Mouse (Mus musculus) midbrain, embryonic 11.5 days (tissue): ENCODE measurements around the gene Prlh. TPM values are rescaled to one million over a fixed set of nuclear protein-coding genes. Genes with fewer than 3 reads are reported as not detected.

Experiments
- ATAC-seq: fragments of 200-750 bp; cut with Nextera tagmentation; 2 replicates; pipeline ENCODE4 v1.8.0; 2017; ENCODE audit warnings: moderate TSS enrichment, moderate library complexity; ENCODE audit not compliant: low FRiP score
- DNase-seq: peaks from one replicate; pipeline ENCODE4 v3.0.0; 2015; ENCODE audit warnings: low spot score; ENCODE audit errors: missing footprints
- H3K27ac ChIP-seq: fragments of 300-500 bp; sonication (generic); 2 replicates; pipeline ENCODE4 v1.5.1; 2014; ENCODE audit warnings: low read depth, low read length
- H3K27me3 ChIP-seq: fragments of 300-500 bp; sonication (generic); 2 replicates; pipeline ENCODE4 v1.6.1; 2014; ENCODE audit warnings: mild to moderate bottlenecking, low read length, moderate library complexity, mixed read lengths; ENCODE audit not compliant: control insufficient read depth, insufficient read depth
- H3K36me3 ChIP-seq: fragments of 300-500 bp; sonication (generic); 2 replicates; pipeline ENCODE4 v1.6.1; 2014; ENCODE audit warnings: mild to moderate bottlenecking, low read length, moderate library complexity, mixed read lengths; ENCODE audit not compliant: control insufficient read depth, insufficient read depth
- H3K4me1 ChIP-seq: fragments of 300-500 bp; sonication (generic); 2 replicates; pipeline ENCODE4 v1.6.1; 2014; ENCODE audit warnings: low read length; ENCODE audit not compliant: control insufficient read depth, insufficient read depth
- H3K4me2 ChIP-seq: fragments of 300-500 bp; sonication (generic); 2 replicates; pipeline ENCODE4 v1.6.1; 2014; ENCODE audit warnings: mild to moderate bottlenecking, moderate library complexity
- H3K4me3 ChIP-seq: fragments of 300-500 bp; sonication (generic); 2 replicates; pipeline ENCODE4 v1.5.1; 2014; ENCODE audit warnings: low read depth, low read length
- H3K9ac ChIP-seq: fragments of 300-500 bp; sonication (generic); 2 replicates; pipeline ENCODE4 v1.6.1; 2014; ENCODE audit warnings: low read length
- H3K9me3 ChIP-seq: fragments of 300-500 bp; sonication (generic); 2 replicates; pipeline ENCODE4 v1.6.1; 2016; ENCODE audit warnings: low read length; ENCODE audit not compliant: control insufficient read depth
- WGBS: fragments of 180-500 bp; shearing (Covaris S2); extraction: QIAGEN DNeasy Blood & Tissue Kit; methylation state at CpG from one replicate; pipeline ENCODE4 v1.1.7; 2014; 5-methylcytosine and 5-hydroxymethylcytosine counted together
- polyA plus RNA-seq: library from polyadenylated mRNA; unstranded; fragments of >200 nt; fragmentation: Nextera tagmentation; extraction: Ambion mirVana; gene quantifications from 2 replicates; pipeline ENCODE4 v1.2.1, GENCODE M21; 2014

Prlh gene
- polyA plus RNA-seq, 1 experiment from 2014 or later = not detected

DNA sequence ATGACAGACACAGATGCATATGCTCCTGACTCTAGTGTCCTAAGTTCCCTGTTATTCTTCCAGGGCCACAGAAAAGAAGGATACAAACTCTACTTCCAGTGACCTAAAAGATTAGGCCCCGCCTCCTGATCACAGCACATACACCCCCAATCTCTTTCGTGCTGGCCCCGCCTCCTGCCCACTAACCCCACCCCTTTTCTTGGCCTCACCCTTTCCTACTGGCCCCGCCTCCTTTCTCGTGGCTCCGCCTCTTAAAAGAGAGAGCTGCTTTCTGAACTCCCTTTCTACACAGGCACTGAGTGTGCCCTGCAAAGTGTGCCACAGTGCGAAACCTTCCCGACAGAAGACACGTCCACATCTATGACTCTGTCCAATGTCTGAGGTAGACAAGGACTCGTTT is 7.7 kb upstream of the Prlh start:
- DNase-seq = no peak
- WGBS = 60% methylated on average over 10 of the region's 10 CpGs
- no peaks in the 10 kb centered on the region for H3K4me1 ChIP-seq
- no peaks in the 10 kb centered on the region for H3K27me3 ChIP-seq
- H3K27ac ChIP-seq = no peak overlapping the region
- no peak overlapping the region for H3K4me2 ChIP-seq
- ATAC-seq = no peak
- H3K36me3 ChIP-seq = no peaks in the 10 kb centered on the region
- H3K4me3 ChIP-seq = no peak overlapping the region
- H3K9ac ChIP-seq = no peak overlapping the region
- H3K9me3 ChIP-seq = no peaks in the 10 kb centered on the region

DNA sequence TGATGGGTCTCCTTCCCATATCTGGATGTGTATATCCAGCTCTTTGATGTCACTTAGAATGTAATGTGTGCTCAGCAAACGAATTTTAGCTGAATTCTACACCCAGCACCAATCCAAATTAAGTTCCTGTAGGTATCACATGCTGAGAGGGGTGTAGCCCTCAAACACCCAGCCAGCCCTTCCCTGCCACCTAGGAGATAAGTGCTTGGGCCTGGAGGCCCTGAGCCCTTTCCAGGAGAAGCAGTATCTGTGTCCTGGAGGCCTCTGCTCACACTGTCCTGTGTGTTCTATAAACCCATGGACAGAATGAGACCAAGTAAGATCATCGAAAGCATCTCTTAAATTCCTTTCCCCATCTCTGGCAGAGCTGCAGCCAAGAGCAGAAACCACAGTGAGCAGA is 5.7 kb upstream of the Prlh start:
- no peak for DNase-seq
- H3K9me3 ChIP-seq = no peaks in the 10 kb centered on the region
- no peak overlapping the region for H3K27ac ChIP-seq
- no peaks in the 10 kb centered on the region for H3K27me3 ChIP-seq
- H3K4me2 ChIP-seq = no peak overlapping the region
- H3K9ac ChIP-seq = no peak overlapping the region
- H3K4me1 ChIP-seq = no peaks in the 10 kb centered on the region
- no peaks in the 10 kb centered on the region for H3K36me3 ChIP-seq
- ATAC-seq = no peak
- WGBS = 80% methylated on average over 2 of the region's 2 CpGs
- no peak overlapping the region for H3K4me3 ChIP-seq

GRCm38 (mm10) chr1:90949309-90949708 is 3.6 kb upstream of the Prlh start:
- WGBS = 81% methylated on average over 9 of the region's 9 CpGs
- Histone ChIP-seq H3K27me3 (no peaks in the 10 kb centered on the region), H3K9me3 (no peaks in the 10 kb centered on the region), H3K4me1 (no peaks in the 10 kb centered on the region), H3K27ac (no peak overlapping the region), H3K36me3 (no peaks in the 10 kb centered on the region), H3K4me3 (no peak overlapping the region), H3K4me2 (no peak overlapping the region), H3K9ac (no peak overlapping the region)
- ATAC-seq (no peak), DNase-seq (no peak)

DNA sequence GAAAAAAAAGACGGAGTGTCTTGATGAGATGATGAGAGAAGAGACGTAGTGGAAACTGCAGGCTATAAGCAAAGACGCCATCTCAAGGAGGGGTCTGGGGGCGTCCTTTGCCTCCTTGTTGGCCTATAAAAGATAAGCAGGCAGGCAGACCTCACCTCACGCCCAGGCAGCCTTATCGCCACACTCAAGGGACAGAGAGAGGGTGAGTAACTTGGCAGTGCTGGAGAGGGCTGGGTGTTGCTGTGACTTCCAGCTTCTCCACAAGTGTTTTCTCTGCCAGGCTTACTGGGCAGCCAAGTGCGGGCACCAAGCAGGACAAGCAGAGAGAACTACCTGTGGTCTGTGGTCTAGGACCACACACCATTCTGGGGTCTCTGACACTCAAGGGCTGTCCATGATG is 1.2 kb upstream of the Prlh start:
- H3K36me3 ChIP-seq = no peaks in the 10 kb centered on the region
- H3K9ac ChIP-seq = no peak overlapping the region
- no peaks in the 10 kb centered on the region for H3K9me3 ChIP-seq
- H3K4me3 ChIP-seq = no peak overlapping the region
- 80% methylated on average over 7 of the region's 7 CpGs for WGBS
- no peaks in the 10 kb centered on the region for H3K27me3 ChIP-seq
- no peak overlapping the region for H3K4me2 ChIP-seq
- DNase-seq = no peak
- H3K4me1 ChIP-seq = no peaks in the 10 kb centered on the region
- H3K27ac ChIP-seq = no peak overlapping the region
- ATAC-seq = no peak

DNA sequence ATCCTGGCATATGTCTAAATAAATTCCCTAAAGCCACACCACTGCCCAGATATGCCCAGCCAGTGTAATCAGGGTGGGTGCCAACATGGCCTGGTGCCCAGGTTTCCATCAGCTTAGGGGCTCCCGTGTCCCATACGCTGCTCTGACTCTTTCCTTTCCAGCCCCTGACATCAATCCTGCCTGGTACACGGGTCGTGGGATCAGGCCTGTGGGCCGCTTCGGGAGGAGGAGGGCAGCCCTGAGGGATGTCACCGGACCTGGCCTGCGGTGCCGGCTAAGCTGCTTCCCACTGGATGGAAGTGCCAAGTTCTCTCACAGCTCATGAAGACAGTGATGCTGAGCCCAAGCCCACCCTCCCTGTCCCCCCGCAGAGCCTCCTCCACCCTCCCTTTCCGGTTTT is 780 bp downstream of the Prlh start:
- ATAC-seq = no peak
- 83% methylated on average over 11 of the region's 11 CpGs for WGBS
- Histone ChIP-seq H3K9ac (no peak overlapping the region), H3K27ac (no peak overlapping the region), H3K27me3 (no peaks in the 10 kb centered on the region), H3K4me1 (no peaks in the 10 kb centered on the region), H3K36me3 (no peaks in the 10 kb centered on the region), H3K4me2 (no peak overlapping the region), H3K9me3 (no peaks in the 10 kb centered on the region), H3K4me3 (no peak overlapping the region)
- DNase-seq = no peak

DNA sequence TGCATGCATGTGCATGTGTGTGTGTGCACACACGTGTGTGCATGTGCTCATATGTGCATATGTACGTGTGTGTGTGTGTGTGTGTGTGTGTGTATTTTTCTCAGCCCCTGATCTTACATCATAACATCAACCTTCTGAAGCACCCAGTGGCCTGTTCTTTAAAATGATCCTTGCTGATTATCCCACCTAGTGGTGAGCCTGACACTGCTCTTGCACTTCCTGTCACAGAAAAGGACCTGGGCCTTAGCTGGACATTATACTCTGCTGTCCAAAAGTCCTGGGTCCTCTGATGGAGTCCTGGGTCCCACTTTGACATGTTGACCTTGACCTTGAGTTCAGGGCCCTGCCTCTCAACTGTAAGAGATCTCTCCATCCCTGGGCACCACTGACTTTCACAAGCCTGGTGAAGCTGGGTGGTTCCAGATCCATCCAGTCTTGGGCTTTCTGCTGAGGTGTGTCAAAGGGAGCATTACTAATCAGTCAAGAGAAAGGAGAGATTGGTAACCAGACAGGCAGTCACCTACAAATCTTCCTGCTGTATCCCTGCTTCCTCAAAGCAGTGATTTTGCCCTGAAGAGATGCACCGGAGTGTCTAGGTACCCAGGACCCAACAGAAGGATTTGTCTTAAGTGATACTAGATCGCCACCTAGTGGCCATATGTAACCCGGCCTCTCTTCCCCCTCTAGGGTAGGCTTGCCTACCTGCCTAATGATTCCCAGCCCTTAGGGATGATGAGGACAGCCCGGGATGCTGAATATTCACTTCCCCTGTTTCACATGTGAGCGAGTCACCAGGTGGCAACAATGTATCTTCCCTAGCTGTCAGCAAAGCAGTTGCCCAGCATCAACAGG is 3.6 kb downstream of the Prlh start:
- Histone ChIP-seq H3K4me1 (no peaks in the 10 kb centered on the region), H3K9ac (no peak overlapping the region), H3K4me3 (no peak overlapping the region), H3K36me3 (no peaks in the 10 kb centered on the region), H3K9me3 (no peaks in the 10 kb centered on the region), H3K4me2 (no peak overlapping the region), H3K27ac (no peak overlapping the region), H3K27me3 (no peaks in the 10 kb centered on the region)
- DNase-seq (peak; percentile 95), ATAC-seq (peak; percentile 55; the same call in 1 of the 2 replicates)
- 37% methylated on average over 7 of the region's 7 CpGs for WGBS

GRCm38 (mm10) chr1:90962526-90962925 is 9.6 kb downstream of the Prlh start:
- Histone ChIP-seq H3K27ac (no peak overlapping the region), H3K27me3 (no peaks in the 10 kb centered on the region), H3K4me1 (no peaks in the 10 kb centered on the region), H3K9me3 (no peaks in the 10 kb centered on the region), H3K36me3 (no peaks in the 10 kb centered on the region), H3K4me2 (no peak overlapping the region), H3K9ac (no peak overlapping the region), H3K4me3 (no peak overlapping the region)
- 46% methylated on average over 4 of the region's 4 CpGs for WGBS
- DNase-seq = no peak
- no peak for ATAC-seq

DNA sequence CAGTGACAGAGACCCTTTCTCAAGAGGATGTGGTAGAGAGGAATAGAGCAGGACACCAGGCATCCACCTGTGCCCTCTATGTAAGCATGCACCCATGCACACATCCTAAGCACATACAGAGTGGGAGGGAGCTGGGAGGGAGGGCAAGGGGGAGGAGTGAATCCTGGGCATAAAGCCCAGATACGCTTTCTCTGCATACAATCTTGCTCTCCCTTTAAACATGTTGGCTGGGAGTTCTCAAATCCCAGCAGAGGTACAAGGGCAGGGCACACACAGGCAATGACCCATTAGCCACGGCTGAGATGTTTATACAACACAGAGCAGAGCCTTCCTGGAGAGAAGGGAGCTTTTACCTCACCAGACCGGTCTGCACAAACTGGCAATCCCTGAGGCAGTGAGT is 10.1 kb downstream of the Prlh start:
- Histone ChIP-seq H3K36me3 (no peaks in the 10 kb centered on the region), H3K4me3 (no peak overlapping the region), H3K27me3 (no peaks in the 10 kb centered on the region), H3K27ac (no peak overlapping the region), H3K4me2 (no peak overlapping the region), H3K4me1 (no peaks in the 10 kb centered on the region), H3K9me3 (no peaks in the 10 kb centered on the region), H3K9ac (no peak overlapping the region)
- WGBS = 60% methylated on average over 3 of the region's 3 CpGs
- ATAC-seq (no peak), DNase-seq (no peak)

DNA sequence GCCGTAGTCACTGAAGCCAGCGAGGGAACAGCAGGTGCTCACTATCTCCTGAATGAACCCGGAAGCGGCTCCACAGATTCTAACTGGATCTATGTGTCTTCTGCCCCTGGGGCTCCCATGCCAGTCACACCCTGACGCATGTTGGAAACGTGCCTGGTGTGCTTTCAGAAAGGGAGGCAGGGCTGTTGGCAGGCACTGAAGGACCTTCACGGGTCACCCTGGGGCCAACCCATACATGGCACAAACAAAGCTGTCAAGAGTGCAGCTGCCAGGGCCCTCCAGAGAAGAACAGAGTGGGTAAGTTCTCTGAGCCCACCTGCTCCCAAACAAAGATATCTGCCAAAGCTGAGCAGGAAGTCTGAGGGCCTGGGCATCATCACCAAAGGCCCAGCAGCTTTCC is 14.7 kb downstream of the Prlh start:
- no peak for DNase-seq
- WGBS = 83% methylated on average over 7 of the region's 7 CpGs

More for the DNA sequence above, 14.7 kb downstream of the Prlh start:
- Histone ChIP-seq H3K9ac (no peak overlapping the region), H3K27ac (no peak overlapping the region), H3K36me3 (no peaks in the 10 kb centered on the region), H3K4me2 (no peak overlapping the region), H3K4me1 (no peaks in the 10 kb centered on the region), H3K4me3 (no peak overlapping the region), H3K27me3 (peaks cover under 1% of the 10 kb centered on the region; the same call in 1 of the 2 replicates), H3K9me3 (no peaks in the 10 kb centered on the region)
- ATAC-seq = no peak
